Mouse (Mus musculus) ES-E14 (cell line): ENCODE data around the gene Tmem184b.

Source experiments
- HCFC1 ChIP-seq: IDR thresholded peaks from 2 replicates; pipeline ENCODE4 v1.6.1; 2012; ENCODE audit warnings: low read length, inconsistent platforms, borderline replicate concordance; ENCODE audit not compliant: insufficient read depth
- MAFK ChIP-seq: IDR thresholded peaks from 2 replicates; pipeline ENCODE4 v1.6.1; 2014; ENCODE audit warnings: mild to moderate bottlenecking, low read depth, low read length, inconsistent platforms; ENCODE audit not compliant: insufficient read depth
- ZC3H11A ChIP-seq: IDR thresholded peaks from 2 replicates; pipeline ENCODE4 v1.6.1; 2012; ENCODE audit warnings: low read depth, mild to moderate bottlenecking, inconsistent platforms, low read length, borderline replicate concordance

DNA sequence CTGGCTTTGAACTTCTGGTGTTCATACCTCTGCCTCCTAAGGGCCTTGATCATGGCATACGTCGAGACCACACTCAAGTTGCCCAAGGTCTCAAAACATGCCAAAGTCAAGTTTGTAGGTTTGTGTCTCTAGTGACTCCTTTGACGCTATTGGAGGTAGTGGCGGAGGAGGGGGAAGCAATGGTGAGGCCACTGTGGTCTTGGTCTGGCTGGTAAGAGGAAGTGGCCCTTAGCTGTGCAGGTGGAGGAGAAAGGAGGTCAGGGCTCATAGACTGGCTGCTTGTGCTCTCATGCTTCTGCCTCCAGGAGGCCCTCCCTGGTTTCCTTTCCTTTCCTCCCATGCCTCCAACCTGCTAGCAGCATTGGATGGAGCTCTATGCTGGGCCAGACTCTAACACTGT is 52.5 kb downstream of the Tmem184b start:
- TF ChIP-seq HCFC1 = no peak
- TF ChIP-seq MAFK = no peak
- TF ChIP-seq ZC3H11A = no peak
